Mouse (Mus musculus) urinary bladder, postnatal 14 days (tissue): Measurements from ENCODE around the gene Olfr1307.

Source experiments
- DNase-seq: peaks from one replicate; pipeline ENCODE4 v3.0.0; 2021; ENCODE audit warnings: low spot score

Olfr1307 gene

GRCm38 (mm10) chr2:111949340-111949739 lies at the start of gene Olfr1307:
Olfr1307 (minus strand) TSS chr2:111949440.
- no peak for DNase-seq

GRCm38 (mm10) chr2:111990181-111990580 lies 40.9 kb upstream of the Olfr1307 start, which contains the start of gene Olfr1309:
Olfr1309 (minus strand) TSS chr2:111990281.
- DNase-seq: no peak

DNA sequence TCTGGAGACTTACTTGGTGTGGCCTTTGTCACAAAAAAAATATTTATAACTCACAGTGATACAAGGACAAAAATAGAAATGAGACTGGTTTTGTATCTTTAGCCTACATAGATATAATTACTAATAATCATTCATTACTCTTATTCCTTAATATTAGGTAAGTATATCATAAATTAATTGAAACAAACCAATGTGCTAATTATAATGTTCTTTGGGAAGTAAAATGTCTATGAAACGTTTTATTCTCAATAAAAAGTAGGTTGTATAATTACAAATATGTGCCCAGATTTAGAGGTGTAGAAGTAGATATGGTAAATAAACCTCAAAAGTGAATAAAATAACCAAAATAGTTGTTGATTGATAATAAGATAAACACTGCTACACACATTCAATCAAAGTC lies 15.6 kb upstream of the Olfr1307 start, which contains the start of gene Olfr1308:
Gene Olfr1308 (minus strand): TSS at position 101 of the 400 bp plus-strand sequence.
- no peak for DNase-seq

DNA sequence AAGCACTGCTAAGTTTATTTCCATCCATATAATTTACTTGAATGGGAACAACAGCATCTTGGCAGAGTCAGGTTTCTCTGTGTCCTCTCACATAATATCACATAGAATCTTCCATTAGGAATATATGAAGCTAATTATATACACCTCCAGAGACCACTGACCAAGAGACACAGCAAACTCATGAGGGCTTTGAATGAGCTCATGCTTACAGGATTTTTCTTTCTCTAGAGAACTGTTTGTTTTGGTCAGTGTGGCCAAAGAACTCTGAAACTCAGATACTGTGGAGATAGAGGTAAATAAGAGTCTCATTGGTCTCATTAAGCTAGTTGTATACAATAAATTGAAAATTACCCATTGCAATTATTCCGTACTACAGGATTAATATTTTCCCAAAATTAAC lies 33.1 kb downstream of the Olfr1307 start, which contains the start of gene Olfr1306:
Gene Olfr1306 (minus strand): TSS at position 101 of the 400 bp plus-strand sequence.
- no peak for DNase-seq
